Mouse (Mus musculus): ENCODE results near the gene Cbwd1.

DNA sequence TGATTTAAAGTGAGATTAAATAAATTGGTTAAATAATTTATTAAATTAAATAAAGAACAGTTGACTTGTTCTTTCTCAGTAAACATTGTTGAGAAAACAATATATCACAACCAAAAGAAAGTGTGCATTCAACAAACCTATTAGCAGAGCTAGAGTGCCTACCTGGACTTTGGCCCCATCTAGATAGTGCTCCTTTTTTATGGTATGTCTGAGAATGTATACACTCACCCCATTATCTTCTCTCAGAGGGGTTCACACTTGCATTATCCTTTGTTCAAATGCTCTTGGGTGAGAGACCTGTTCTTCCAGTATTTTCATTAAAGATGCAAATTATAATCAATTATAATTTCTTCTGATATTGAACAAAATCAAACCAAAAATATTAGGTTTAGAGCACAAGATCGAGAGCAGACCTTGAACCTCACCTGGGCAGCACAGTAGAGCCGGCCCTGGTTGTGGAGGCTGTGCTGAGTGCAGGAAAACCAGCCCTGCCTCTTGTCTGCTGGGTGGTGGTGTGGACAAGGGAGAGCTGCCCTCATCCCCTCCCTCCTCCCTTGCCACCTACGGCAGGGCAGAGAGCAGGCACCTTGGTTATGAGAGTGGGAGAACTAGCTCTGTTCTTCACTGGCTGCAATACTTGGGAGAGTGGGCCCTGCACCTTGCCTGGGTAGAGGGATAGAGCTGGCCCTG, 11.4 kb upstream of the Cbwd1 start:
- TF ChIP-seq EP300 (IDR thresholded peaks at IDR 0.05; ENCODE audit: low read depth) (no peak), CTCF (IDR thresholded peaks at IDR 0.05; ENCODE audit: low read depth) (no peak)
